Mouse (Mus musculus) testis, adult 10 weeks (tissue): ENCODE data around the gene Tchp. TPM values are rescaled to one million over a fixed set of nuclear protein-coding genes. Genes with fewer than 3 reads are reported as not detected.

Experiments used
- polyA plus RNA-seq: library from polyadenylated mRNA; stranded (reverse); fragments of 350-450 nt; fragmentation: Illumina TruSeq; extraction: RNeasy Lipid Tissue Mini Kit (QIAGEN cat#74804); gene quantifications from one replicate; pipeline ENCODE4 v1.2.3, GENCODE M21; 2014; ENCODE audit warnings: low read depth, low replicate concordance

Tchp gene
- 12.0 TPM for polyA plus RNA-seq

GRCm38 (mm10) chr5:114707265-114708068 lies at the start of gene Tchp:
TSS of gene Tchp (plus strand) at chr5:114707760.

GRCm38 (mm10) chr5:114658255-114658654 lies 49.3 kb upstream of the Tchp start, which contains the start of gene Trpv4:
TSS of gene Trpv4 (minus strand) at chr5:114658421.

GRCm38 (mm10) chr5:114690633-114691567 lies 16.7 kb upstream of the Tchp start, which contains the start of gene Gltp:
TSS of gene Gltp (minus strand) at chr5:114690984.

Other genes with a start within 250 kb of the Tchp start
- 1.1 TPM for gene Fam222a, start 139.7 kb upstream of the Tchp start, polyA plus RNA-seq
- not detected for gene Trpv4, start 49.3 kb upstream of the Tchp start, polyA plus RNA-seq
- 3.3 TPM for gene Gltp, start 16.8 kb upstream of the Tchp start, polyA plus RNA-seq
- 109 TPM for gene Ankrd13a, start 66.9 kb downstream of the Tchp start, polyA plus RNA-seq
- 7.5 TPM for gene Git2, start 67.8 kb downstream of the Tchp start, polyA plus RNA-seq
- gene 1500011B03Rik, start 115.7 kb downstream of the Tchp start, polyA plus RNA-seq = 44.9 TPM
- gene 4930519G04Rik, start 145.9 kb downstream of the Tchp start, polyA plus RNA-seq = 31.9 TPM
- not detected for gene Gm9936, start 150.9 kb downstream of the Tchp start, polyA plus RNA-seq
- gene Oasl2, start 189.2 kb downstream of the Tchp start, polyA plus RNA-seq = 8.8 TPM
- 0.22 TPM for gene Oasl1, start 215.5 kb downstream of the Tchp start, polyA plus RNA-seq
- gene 2210016L21Rik, start 234.4 kb downstream of the Tchp start, polyA plus RNA-seq = 0.84 TPM